Mouse (Mus musculus): ENCODE measurements at regions not wholly inside any gene's neighbourhood (a gene's known extent, or its start where the extent isn't known, plus 50 kb on each side); places are given as distances from the start of the nearest gene placed in this dataset.
A peak's percentile ranks its signal among the peaks of the same experiment; 100 is the strongest.
"Not testable (repeated sequence)": the region's sequence is repeated elsewhere in the genome, so short reads cannot be mapped to it uniquely, and the experiment has no call there.

DNA sequence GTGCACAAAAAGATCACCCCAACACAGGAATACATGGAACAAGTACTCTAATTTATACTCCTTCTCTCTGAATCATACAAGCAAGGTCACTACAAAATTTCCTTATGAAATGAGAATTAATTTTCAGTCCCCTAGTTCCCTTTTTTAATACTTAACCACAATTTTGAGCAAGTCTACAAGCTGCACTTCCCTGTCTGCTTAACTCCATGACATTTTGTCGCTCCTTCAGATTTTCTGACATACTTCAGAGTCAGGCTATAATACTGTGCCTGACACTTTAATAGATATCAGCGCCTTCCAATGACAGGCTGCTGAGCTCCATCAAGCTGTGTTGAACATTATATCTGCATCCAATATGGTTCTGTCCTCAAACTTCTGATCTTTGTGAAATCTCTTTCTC is 505.0 kb upstream of the Zfp386 start:
- no peak for DNase-seq

DNA sequence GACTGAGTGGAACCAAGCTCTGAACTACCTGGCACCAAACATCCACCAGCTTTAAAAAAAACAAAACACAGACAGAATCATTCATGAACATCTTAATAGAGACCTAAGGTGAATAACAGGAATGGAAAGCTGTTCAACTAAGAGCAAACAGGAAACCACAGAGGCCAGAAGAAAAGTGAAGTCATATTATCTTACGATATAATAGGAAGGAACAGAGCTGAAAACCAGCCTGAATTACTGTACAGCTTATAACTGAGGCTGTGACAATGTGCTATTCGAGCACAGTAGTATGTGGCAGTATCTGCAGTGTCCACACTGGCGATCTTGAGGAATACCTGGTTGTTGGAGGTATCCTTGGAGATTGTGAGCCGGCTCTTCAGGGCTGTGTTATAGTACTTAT is 480.6 kb upstream of the Zfp386 start:
- DNase-seq, result not testable (repeated sequence)

GRCm38 (mm10) chr12:115592985-115593384 is 454.5 kb upstream of the Zfp386 start:
- DNase-seq, result not testable (repeated sequence)

- DNase-seq, result no peak
These were observed 443.8 kb upstream of the Zfp386 start for GRCm38 (mm10) chr12:115603763-115604162.

GRCm38 (mm10) chr12:115604951-115605350 is 442.6 kb upstream of the Zfp386 start:
- DNase-seq, result no peak

GRCm38 (mm10) chr12:115622564-115623233 is 424.8 kb upstream of the Zfp386 start:
- DNase-seq, result not testable (repeated sequence)

DNA sequence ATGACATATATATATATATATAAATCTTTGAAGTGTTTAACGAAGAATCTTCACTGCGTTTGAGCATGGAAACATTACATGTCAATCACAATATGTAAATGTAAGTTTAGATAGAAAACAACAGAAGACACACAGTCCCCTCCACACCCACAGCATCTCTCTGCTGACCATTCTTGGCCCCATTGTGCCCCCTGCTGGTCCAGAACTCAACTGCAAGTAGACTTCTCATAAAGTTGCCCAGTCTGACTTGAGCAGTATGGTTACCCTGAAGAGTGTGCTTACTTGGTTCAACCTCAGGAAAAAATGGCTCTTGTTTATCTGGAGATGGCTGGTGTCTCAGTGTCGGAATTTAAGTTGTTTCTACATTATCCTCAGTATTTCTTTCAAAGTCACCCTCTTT is 423.3 kb upstream of the Zfp386 start:
- peak; percentile 9 for DNase-seq

DNA sequence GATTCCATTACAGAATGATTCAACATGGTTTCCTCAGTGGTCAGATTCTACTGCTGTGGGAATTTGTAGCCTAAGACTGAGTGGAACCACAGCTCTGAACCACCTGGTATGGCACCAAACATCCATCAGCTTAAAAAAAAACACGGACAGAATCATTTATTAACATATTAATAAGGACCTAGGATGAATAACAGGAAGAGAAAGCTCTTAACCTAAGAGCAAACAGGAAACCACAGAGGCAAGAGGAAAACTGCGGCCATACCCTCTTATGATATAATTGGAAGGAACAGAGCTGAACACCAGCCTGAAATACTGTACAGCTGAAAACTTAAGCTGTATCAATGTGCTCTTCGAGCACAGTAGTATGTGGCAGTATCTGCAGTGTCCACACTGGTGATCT is 399.9 kb upstream of the Zfp386 start:
- DNase-seq, result no peak

GRCm38 (mm10) chr12:115648161-115648560 is 399.4 kb upstream of the Zfp386 start:
- DNase-seq, result not testable (repeated sequence)

DNA sequence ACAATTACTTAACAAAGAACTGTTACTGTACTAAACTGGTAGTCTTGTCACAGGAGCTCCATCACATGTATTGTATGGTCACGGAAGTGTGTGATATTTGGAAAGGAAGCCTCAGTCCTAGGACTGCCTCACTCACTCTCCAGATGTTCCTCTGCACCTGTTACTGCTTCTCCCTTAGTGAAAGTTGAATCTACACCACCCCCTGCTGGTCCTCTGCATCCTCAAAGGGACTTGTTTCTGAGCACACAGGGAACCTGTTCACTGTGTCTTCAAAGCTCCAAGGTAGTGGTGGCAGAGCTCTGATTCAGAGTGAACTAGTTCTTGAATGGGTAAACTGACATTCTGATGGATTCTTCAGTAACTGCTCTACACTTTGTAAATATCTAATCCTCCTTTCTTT is 391.7 kb upstream of the Zfp386 start:
- no peak for DNase-seq

GRCm38 (mm10) chr12:115664081-115664480 is 383.4 kb upstream of the Zfp386 start:
- DNase-seq, result not testable (repeated sequence)

DNA sequence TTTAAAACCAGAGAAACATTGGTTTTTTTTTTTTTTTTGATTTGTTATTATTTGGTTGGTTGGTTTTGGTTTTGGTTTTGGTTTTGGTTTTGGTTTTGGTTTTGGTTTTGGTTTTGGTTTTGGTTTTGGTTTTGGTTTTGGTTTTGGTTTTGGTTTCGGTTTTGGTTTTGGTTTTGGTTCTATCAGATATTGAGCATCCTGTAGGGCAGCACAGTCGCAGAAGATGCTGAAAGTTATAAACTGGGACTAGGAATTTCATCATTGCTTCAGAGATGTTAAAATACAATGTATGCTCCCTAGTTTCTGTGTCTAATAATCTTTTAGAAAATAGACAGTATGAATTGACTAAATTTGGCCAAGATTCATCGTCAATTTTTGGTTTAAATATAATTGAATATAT is 375.8 kb upstream of the Zfp386 start:
- DNase-seq, result not testable (repeated sequence)

DNA sequence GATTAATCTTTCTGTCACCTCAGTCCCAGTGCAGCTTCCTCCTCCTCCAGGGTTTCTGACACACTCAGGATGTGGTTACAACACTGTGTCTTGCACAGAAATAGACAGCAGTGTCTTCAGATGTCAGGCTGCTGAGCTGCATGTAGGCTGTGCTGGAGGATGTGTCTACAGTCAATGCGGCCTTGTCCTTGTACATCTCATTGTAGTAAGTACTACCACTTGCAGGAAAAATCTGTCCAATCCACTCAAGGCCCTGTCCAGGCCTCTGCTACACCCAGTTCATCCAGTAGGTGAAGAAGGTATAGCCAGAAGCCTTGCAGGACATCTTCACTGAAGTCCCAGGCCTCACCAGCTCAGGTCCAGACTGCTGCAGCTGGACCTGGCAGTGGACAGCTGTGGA is 355.7 kb upstream of the Zfp386 start:
- DNase-seq, result no peak

GRCm38 (mm10) chr12:115709813-115710212 is 337.7 kb upstream of the Zfp386 start:
- not testable (repeated sequence) for DNase-seq

DNA sequence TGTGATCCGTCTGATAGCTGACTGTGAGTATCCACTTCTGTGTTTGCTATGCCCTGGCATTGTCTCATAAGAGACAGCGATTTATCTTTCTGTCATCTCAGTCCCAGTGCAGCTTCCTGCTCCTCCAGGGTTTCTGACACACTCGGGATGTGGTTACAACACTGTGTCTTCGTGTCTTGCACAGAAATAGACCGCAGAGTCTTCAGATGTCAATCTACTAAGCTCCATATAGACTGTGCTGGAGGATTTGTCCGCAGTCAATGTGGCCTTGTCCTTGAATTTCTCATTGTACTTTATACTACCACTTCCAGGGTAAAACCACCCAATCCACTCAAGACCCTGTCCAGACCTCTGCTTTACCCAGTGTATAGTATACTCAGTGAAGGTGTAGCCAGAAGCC is 305.5 kb upstream of the Zfp386 start:
- DNase-seq, result not testable (repeated sequence)

GRCm38 (mm10) chr12:115749586-115749985 is 297.9 kb upstream of the Zfp386 start:
- peak; percentile 4 for DNase-seq

- DNase-seq, result not testable (repeated sequence)
These were observed 294.4 kb upstream of the Zfp386 start for GRCm38 (mm10) chr12:115753135-115753534.

- DNase-seq, result not testable (repeated sequence)
These were observed 290.0 kb upstream of the Zfp386 start for GRCm38 (mm10) chr12:115757526-115757925.

GRCm38 (mm10) chr12:115759041-115759440 is 288.5 kb upstream of the Zfp386 start:
- not testable (repeated sequence) for DNase-seq

GRCm38 (mm10) chr12:115761766-115762165 is 285.8 kb upstream of the Zfp386 start:
- not testable (repeated sequence) for DNase-seq

DNA sequence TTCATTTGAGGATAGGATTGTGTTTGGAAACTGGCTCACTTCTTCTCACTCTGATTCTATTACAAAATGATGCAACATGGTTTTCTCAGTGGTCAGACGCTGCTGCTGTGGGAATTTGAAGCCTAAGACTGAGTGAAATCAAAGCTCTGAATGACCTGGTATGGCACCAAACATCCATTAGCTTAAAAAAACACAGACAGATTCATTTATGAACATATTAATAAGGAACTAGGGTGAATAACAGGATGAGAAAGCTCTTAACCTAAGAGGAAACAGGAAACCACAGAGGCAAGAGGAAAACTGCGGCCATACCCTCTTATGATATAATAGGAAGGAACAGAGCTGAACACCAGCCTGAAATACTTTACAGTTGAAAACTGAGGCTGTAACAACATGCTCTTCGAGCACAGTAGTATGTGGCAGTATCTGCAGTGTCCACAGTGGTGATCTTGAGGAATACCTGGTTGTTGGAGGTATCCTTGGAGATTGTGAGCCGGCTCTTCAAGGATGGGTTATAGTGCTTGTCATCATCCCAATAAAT is 282.5 kb upstream of the Zfp386 start:
- not testable (repeated sequence) for DNase-seq

- not testable (repeated sequence) for DNase-seq
These were observed 276.3 kb upstream of the Zfp386 start for GRCm38 (mm10) chr12:115771176-115771575.

GRCm38 (mm10) chr12:115790369-115790768 is 257.2 kb upstream of the Zfp386 start:
- DNase-seq, result not testable (repeated sequence)

DNA sequence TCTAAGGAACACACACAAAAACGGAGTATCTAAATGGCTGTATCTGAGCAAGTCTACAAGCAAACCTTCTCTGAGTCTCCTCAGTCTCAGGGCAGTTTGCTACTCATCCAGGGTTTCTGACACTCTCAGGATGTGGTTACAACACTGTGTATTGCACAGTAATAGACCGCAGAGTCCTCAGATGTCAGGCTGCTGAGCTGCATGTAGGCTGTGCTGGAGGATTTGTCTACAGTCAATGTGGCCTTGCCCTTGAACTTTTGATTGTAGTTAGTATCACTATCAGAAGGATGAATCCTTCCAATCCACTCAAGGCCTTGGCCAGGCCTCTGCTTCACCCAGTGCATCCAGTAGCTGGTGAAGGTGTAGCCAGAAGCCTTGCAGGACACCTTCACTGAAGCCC is 245.0 kb upstream of the Zfp386 start:
- peak; percentile 4 for DNase-seq

All from adrenal gland, postnatal 14 days (tissue).